Mouse (Mus musculus) lung, postnatal 10 days (tissue): Measurements from ENCODE around the gene Srek1.
A peak's percentile ranks its signal among the peaks of the same experiment; 100 is the strongest.

ENCODE experiments used
- DNase-seq: peaks from one replicate; pipeline ENCODE4 v3.0.0; 2021

Gene Srek1

DNA sequence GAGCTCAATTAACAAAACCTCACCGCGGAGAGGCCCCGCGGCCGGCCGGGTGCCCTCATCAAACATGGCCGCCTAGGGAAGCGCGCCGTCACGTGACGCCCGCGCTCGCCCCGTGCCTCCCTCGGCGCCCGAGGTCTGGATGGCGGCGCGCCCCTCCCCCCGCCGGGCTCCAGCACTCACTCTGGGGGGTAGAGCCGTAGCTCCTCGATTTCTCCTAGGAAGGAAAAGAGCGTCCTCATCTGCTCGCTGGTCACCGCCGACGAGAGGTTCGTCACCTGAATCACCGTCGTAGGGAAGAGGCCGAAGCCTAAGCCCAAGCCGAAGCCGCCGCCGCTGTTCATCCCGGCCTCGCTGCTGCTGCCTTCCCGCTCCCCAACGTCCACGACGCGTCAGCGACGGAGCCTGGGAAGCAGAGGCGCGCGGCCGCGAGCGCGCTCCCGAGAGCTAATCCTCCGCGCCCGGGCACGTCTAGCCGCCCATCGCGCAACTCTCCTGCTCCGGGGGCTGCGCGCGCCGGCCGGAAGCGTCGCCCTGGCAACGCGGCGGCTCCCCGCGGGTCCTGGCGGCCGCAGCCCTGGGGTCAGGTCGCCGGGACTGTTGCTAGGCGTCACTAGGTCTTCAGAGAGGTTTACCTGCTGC is at the start of gene Srek1:
Gene Srek1 (minus strand): TSS at position 490 of the 639 bp plus-strand sequence.
- peak; percentile 96 for DNase-seq

- DNase-seq: no peak
Observed at GRCm38 (mm10) chr13:103822270-103822669, 47.9 kb upstream of the Srek1 start.

- no peak for DNase-seq
Observed at GRCm38 (mm10) chr13:103819377-103819776, 45.0 kb upstream of the Srek1 start.

GRCm38 (mm10) chr13:103817935-103818334 is 43.5 kb upstream of the Srek1 start:
- no peak for DNase-seq

DNA sequence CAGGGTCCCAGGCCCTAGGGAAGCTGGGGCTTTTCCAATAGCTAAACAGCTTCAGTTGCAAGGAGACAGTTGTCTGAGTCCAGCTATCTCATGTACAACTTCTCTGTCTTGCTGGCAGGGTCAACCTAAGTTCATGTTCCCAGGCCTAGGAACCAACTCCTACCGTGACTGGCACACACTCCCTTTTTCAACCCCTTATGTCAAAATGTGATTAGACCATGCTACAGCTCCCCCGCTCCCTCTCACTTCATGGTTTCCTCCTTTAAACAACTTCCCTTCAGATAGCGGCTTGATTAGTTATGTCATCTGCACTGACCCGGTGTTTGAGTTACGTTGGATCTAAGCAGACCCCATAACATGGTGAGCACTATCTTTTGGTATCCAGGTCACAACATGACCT is 33.1 kb upstream of the Srek1 start:
- DNase-seq: no peak

- DNase-seq: no peak
Observed at GRCm38 (mm10) chr13:103806210-103806851, 31.9 kb upstream of the Srek1 start.

- no peak for DNase-seq
Observed at GRCm38 (mm10) chr13:103803721-103804120, 29.3 kb upstream of the Srek1 start.

- no peak for DNase-seq
Observed at GRCm38 (mm10) chr13:103801021-103801420, 26.6 kb upstream of the Srek1 start.

DNA sequence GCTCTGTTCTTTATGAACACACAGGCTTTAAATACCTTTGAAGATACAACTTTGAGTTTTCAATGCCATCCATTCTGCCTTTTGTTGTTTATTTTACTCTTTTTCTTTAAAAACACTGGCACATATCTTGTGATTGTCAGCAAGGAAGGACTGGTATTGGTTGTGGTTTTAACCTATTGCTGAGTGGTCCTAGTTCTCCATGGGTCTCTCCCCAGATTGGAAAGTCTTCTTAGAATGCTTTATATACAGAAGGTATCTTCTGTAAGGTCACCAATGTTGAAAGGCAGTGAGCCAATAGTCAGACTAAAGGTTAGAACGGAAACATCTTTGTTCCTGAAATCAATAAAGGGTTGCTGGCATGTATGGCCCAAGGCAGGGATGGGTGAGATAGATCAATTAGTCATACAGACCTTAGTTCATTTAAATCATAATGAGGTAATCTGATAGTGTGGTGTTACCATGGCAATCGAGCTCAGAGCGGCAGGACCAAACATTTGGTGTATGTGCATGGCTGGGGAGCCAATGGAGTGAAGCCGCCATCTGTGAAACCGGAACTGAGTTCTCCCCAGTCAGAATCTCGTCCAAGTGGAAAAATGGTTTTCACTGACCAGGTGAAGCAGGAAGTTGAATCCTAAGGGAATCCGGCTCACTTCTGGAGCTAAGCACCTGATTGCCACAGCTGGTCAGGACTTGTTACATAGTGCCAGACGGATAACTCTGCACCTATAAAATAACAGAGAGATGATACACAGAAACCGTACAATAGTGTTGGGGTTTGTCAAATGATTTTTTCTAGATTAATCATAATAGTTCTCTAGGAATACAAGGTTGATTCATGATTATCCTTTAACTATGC is 20.5 kb upstream of the Srek1 start:
- DNase-seq: no peak

GRCm38 (mm10) chr13:103779922-103780585 is 5.6 kb upstream of the Srek1 start:
- peak; percentile 55 for DNase-seq

GRCm38 (mm10) chr13:103777126-103777525 is 2.7 kb upstream of the Srek1 start:
- DNase-seq: no peak

DNA sequence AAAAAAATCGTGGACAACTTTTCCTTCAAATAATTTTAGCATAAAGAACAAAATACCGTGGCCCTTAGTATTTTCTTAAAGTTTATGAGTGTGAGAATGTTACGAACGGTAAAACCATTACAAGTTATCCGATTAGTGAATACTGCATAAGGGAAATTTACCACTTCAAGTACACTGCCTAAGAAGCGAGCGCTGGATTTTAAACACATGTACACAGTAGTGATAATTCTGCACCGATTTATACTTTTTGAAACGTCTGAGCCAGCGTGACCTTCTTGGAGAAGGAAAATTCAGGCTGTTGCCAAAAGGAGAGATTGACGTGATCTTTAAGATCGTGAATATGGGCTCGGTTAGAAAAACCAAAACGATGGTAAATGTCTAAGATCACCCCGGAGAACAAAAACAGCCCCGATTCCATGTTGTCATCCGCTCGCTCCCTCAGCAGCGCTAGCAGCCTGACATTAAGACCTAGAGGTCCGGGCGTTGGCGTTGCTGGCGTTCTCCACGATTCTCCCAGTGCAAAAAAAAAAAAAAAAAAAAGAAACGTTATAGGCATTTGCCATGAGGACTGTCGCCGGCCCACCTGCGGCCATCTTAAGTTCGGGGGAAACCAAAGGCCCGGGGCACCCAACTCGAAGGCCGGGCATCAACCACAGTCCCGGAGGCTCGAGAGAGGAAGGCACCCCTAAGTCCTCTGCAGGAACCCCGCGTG is 845 bp downstream of the Srek1 start:
- DNase-seq: no peak

DNA sequence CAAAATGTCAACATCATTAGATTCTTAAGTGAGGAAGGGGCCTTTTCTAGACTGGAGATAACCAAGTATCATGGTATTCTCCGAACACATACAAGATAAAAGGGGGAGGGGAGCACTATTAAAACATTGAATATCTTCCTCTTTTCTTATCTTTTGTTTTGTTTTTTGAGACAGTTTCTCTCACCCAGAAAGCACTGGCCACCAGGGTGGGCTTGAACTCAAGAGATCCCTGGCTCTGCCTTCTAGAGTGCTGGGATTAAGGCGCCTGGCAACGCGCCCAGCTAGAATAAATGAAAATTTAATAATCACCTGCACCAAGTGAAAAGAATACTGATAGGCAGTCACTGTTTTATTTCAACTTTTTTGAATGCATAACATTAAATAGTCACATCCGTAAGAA is 1.5 kb downstream of the Srek1 start:
- no peak for DNase-seq

- DNase-seq: no peak
Observed at GRCm38 (mm10) chr13:103770821-103771220, 3.6 kb downstream of the Srek1 start.

GRCm38 (mm10) chr13:103767935-103768334 is 6.5 kb downstream of the Srek1 start:
- no peak for DNase-seq

- no peak for DNase-seq
Observed at GRCm38 (mm10) chr13:103763640-103764039, 10.8 kb downstream of the Srek1 start.

GRCm38 (mm10) chr13:103761971-103762370 is 12.4 kb downstream of the Srek1 start:
- no peak for DNase-seq

DNA sequence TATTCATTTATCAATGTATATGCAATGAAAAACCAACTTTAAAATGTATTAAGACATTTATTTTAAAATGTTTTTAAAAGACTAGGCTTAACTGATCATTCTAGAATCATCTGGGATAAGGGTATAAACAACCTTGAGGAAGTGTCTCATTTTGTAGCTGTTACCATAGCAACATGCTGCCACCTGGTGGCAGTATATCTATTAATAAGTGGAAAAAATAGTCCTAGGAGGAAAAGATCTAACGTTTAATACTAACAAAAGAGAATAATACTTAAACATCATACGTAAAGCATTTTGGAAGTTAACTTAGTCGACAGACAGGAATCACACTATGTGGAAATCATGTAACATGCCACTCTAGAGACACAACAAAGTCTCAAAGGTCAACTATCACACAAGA is 23.0 kb downstream of the Srek1 start:
- peak; percentile 53 for DNase-seq

DNA sequence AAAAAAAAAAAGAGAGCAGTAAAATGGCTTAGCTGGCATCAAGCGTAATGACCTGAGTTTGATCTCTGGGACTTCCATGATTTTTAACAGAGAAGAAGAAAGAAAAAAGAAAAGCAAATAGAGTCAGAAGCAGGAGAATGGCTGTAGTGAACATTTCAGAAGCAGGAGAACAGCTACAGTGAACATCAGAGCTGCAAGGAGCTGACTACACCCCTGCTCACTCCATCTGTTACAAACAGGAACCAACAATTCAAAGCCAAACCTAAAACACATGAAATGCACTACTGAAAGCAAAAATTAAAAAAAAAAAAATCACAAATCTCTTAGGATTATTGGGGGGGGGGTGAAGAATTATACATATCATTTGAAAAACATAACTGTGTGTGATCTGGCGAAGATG is 28.7 kb downstream of the Srek1 start:
- no peak for DNase-seq

DNA sequence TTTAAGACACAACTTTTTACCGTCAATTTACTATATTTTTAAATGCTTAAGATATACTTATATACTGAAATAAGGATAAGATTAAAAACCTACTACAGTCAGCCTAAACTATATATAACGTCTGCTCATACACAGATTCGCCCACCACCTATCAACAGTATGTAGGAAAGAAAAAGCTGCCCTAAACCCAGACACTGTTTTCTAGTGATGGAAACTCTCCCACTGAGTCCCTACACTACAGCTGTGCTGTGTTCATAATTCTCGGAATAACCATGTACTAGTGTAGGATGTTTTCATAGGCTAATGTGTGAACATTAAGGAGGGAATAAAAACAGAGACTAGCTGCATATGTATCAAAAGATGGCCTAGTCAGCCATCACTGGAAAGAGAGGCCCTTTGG is 29.2 kb downstream of the Srek1 start:
- DNase-seq: no peak

GRCm38 (mm10) chr13:103735330-103736007 is 38.9 kb downstream of the Srek1 start:
- no peak for DNase-seq

DNA sequence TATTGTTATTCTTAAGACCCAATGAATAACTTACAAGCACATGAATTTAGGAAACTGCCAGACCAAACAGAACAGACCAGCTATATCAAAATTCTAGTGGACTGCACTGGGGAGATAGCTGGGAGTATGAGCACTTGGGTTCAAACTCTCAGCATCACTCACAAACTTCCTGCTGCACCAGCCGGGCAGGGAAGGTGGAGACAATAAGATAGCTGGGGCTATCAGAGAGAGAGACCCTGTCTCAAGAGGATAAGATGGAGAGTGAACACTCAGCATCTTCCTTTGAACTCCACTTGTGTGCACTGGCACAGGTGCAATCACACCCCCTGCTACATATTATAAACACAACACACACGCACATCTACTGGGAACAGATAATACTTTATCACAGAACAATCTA is 47.5 kb downstream of the Srek1 start:
- DNase-seq: no peak
